Mouse (Mus musculus): ENCODE results near the gene Olfm1. TPM values are rescaled to one million over a fixed set of nuclear protein-coding genes. Genes with fewer than 3 reads are reported as not detected.

The Olfm1 gene
- total RNA-seq, 2 experiments from 2014 or later = 1,583 to 1,720 TPM

GRCm38 (mm10) chr2:28227589-28228191 lies 34.9 kb downstream of the Olfm1 start:
- no peak for DNase-seq (ENCODE audit: extremely low spot score in 1 of 2, low spot score in 1 of 2)

- no peak for DNase-seq (ENCODE audit: extremely low spot score in 1 of 2, low spot score in 1 of 2)
Observed at GRCm38 (mm10) chr2:28228364-28228763, 35.6 kb downstream of the Olfm1 start.

- no peak for DNase-seq (ENCODE audit: extremely low spot score in 1 of 2, low spot score in 1 of 2)
Observed at GRCm38 (mm10) chr2:28235129-28235528, 42.3 kb downstream of the Olfm1 start.

GRCm38 (mm10) chr2:28236447-28236846 lies 43.7 kb downstream of the Olfm1 start:
- DNase-seq (ENCODE audit: extremely low spot score in 1 of 2, low spot score in 1 of 2) = no peak

- no peak for DNase-seq (ENCODE audit: extremely low spot score in 1 of 2, low spot score in 1 of 2)
Observed at GRCm38 (mm10) chr2:28239616-28240015, 46.8 kb downstream of the Olfm1 start.

GRCm38 (mm10) chr2:28240920-28241319 lies 48.1 kb downstream of the Olfm1 start:
- DNase-seq (ENCODE audit: extremely low spot score in 1 of 2, low spot score in 1 of 2) = no peak

GRCm38 (mm10) chr2:28241520-28242221 lies 48.9 kb downstream of the Olfm1 start:
- no peak for DNase-seq (ENCODE audit: extremely low spot score in 1 of 2, low spot score in 1 of 2)

GRCm38 (mm10) chr2:28242222-28242543 lies 49.4 kb downstream of the Olfm1 start:
- DNase-seq (ENCODE audit: extremely low spot score in 1 of 2, low spot score in 1 of 2) = no peak

- DNase-seq (ENCODE audit: extremely low spot score in 1 of 2, low spot score in 1 of 2) = no peak
Observed at GRCm38 (mm10) chr2:28244667-28245395, 52.0 kb downstream of the Olfm1 start.

- DNase-seq (ENCODE audit: extremely low spot score in 1 of 2, low spot score in 1 of 2) = no peak
Observed at GRCm38 (mm10) chr2:28246110-28246653, 53.4 kb downstream of the Olfm1 start.

- DNase-seq (ENCODE audit: extremely low spot score in 1 of 2, low spot score in 1 of 2) = no peak
Observed at GRCm38 (mm10) chr2:28247098-28247497, 54.3 kb downstream of the Olfm1 start.

GRCm38 (mm10) chr2:28252554-28252953 lies 59.8 kb downstream of the Olfm1 start:
- DNase-seq (ENCODE audit: extremely low spot score in 1 of 2, low spot score in 1 of 2) = no peak

GRCm38 (mm10) chr2:28256029-28256428 lies 63.2 kb downstream of the Olfm1 start:
- no peak for DNase-seq (ENCODE audit: extremely low spot score in 1 of 2, low spot score in 1 of 2)

- no peak for DNase-seq (ENCODE audit: extremely low spot score in 1 of 2, low spot score in 1 of 2)
Observed at GRCm38 (mm10) chr2:28261438-28261837, 68.6 kb downstream of the Olfm1 start.

- no peak for DNase-seq (ENCODE audit: extremely low spot score in 1 of 2, low spot score in 1 of 2)
Observed at GRCm38 (mm10) chr2:28267776-28268275, 75.0 kb downstream of the Olfm1 start.

- DNase-seq (ENCODE audit: extremely low spot score in 1 of 2, low spot score in 1 of 2) = no peak
Observed at GRCm38 (mm10) chr2:28270561-28270960, 77.8 kb downstream of the Olfm1 start.

GRCm38 (mm10) chr2:28272218-28272965 lies 79.6 kb downstream of the Olfm1 start:
- DNase-seq (ENCODE audit: extremely low spot score in 1 of 2, low spot score in 1 of 2) = peak in 1 of 2 experiments; percentile 48

- DNase-seq (ENCODE audit: extremely low spot score in 1 of 2, low spot score in 1 of 2) = no peak
Observed at GRCm38 (mm10) chr2:28274006-28274405, 81.2 kb downstream of the Olfm1 start.

- DNase-seq (ENCODE audit: extremely low spot score in 1 of 2, low spot score in 1 of 2) = no peak
Observed at GRCm38 (mm10) chr2:28275345-28275744, 82.6 kb downstream of the Olfm1 start.

- peak; percentile 52 to 81 for DNase-seq (ENCODE audit: extremely low spot score in 1 of 2, low spot score in 1 of 2)
Observed at GRCm38 (mm10) chr2:28278150-28278549, 85.4 kb downstream of the Olfm1 start.

All from layer of hippocampus, postnatal 25 days (tissue).